Mouse (Mus musculus) forebrain, embryonic 11.5 days (tissue): ENCODE measurements at regions not wholly inside any gene's neighbourhood (a gene's known extent, or its start where the extent isn't known, plus 50 kb on each side); places are given as distances from the start of the nearest gene placed in this dataset.

ENCODE experiments used
- ATAC-seq: fragments of 200-750 bp; cut with Nextera tagmentation; replicated peaks from 2 replicates; pipeline ENCODE4 v1.8.0; 2017; ENCODE audit warnings: moderate TSS enrichment; ENCODE audit not compliant: low FRiP score
- DNase-seq: peaks from one replicate; pipeline ENCODE4 v3.0.0-alpha.2; 2017; ENCODE audit warnings: low spot score
- H3K27ac ChIP-seq: fragments of 300-500 bp; sonication (generic); 2 replicates; pipeline ENCODE4 v1.5.1; 2014; ENCODE audit warnings: low read depth, low read length
- H3K27me3 ChIP-seq: fragments of 300-500 bp; sonication (generic); 2 replicates; pipeline ENCODE4 v1.6.1; 2014; ENCODE audit warnings: mild to moderate bottlenecking, low read length, mixed read lengths; ENCODE audit not compliant: control insufficient read depth, insufficient read depth
- H3K36me3 ChIP-seq: fragments of 300-500 bp; sonication (generic); 2 replicates; pipeline ENCODE4 v1.6.1; 2014; ENCODE audit warnings: mild to moderate bottlenecking, low read length, moderate library complexity, mixed read lengths; ENCODE audit not compliant: control insufficient read depth, insufficient read depth
- H3K4me1 ChIP-seq: fragments of 300-500 bp; sonication (generic); replicated peaks from 2 replicates; pipeline ENCODE4 v1.6.1; 2014; ENCODE audit warnings: low read length, mixed read lengths; ENCODE audit not compliant: control insufficient read depth, insufficient read depth
- H3K4me2 ChIP-seq: fragments of 300-500 bp; sonication (generic); 2 replicates; pipeline ENCODE4 v1.6.1; 2014; ENCODE audit warnings: low read depth, mild to moderate bottlenecking, low read length, moderate library complexity, mixed read lengths; ENCODE audit not compliant: severe bottlenecking
- H3K4me3 ChIP-seq: fragments of 300-500 bp; sonication (generic); 2 replicates; pipeline ENCODE4 v1.5.1; 2014; ENCODE audit warnings: low read depth, low read length
- H3K9ac ChIP-seq: fragments of 300-500 bp; sonication (generic); 2 replicates; pipeline ENCODE4 v1.6.1; 2014; ENCODE audit warnings: low read length
- H3K9me3 ChIP-seq: fragments of 300-500 bp; sonication (generic); 2 replicates; pipeline ENCODE4 v1.6.1; 2016; ENCODE audit warnings: low read length, mixed read lengths; ENCODE audit not compliant: control insufficient read depth
- WGBS: fragments of 180-500 bp; shearing (Covaris S2); extraction: QIAGEN DNeasy Blood & Tissue Kit; methylation state at CpG from one replicate; pipeline ENCODE4 v1.1.7; 2014; 5-methylcytosine and 5-hydroxymethylcytosine counted together

DNA sequence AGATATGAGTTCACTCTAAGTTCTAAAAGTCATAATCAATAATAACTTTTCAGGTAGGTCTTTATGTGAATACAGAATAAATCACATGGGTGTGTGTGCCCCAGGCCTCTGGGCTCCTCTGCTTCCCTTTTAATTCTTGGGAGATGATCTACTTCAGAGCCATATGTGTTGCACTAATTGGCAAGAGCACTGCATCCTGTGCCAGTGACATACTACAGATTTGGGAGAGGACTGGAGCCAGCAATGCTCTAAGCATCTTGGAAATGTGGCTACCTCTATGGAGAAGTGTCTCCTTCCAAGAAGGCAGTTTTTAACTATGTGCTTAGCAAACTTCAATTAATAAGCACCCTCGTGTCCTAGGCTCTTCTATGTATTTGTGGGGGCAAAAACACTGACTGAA, 416.6 kb downstream of the Brinp2 start:
- Histone ChIP-seq H3K4me3 (no peak overlapping the region), H3K9me3 (no peaks in the 10 kb centered on the region), H3K27ac (no peak overlapping the region), H3K4me2 (no peak overlapping the region), H3K36me3 (no peaks in the 10 kb centered on the region), H3K27me3 (no peaks in the 10 kb centered on the region), H3K9ac (no peak overlapping the region), H3K4me1 (no peaks in the 10 kb centered on the region; the same call in 1 of the 2 replicates)
- WGBS: 86% methylated on average over 1 of the region's 1 CpGs
- ATAC-seq (no peak; the same call in 1 of the 2 replicates), DNase-seq (no peak)

DNA sequence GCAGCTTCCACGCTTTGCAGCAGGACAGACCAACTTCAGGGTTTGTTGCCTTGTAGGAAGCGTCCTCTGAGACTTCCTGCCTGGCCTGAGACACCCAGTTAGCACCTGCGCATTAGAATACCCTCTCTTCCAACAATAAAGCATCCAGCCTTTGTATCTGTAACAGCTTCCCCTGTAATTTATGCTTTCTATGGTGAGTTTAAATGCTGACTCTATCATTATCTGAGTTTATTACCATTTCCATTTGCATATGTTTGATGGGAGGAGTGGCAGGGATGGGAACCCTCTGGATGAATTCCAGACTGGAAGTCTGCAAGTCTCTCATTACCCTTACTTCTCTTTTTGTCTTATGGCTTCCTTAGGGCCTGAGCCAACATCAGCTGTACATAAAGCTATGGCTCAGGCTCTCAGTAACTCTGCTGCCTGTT, 415.8 kb downstream of the Brinp2 start:
- no peak for ATAC-seq
- DNase-seq: no peak
- Histone ChIP-seq H3K36me3 (no peaks in the 10 kb centered on the region), H3K4me2 (no peak overlapping the region), H3K27me3 (no peaks in the 10 kb centered on the region), H3K9ac (no peak overlapping the region), H3K9me3 (no peaks in the 10 kb centered on the region), H3K4me3 (no peak overlapping the region), H3K4me1 (no peaks in the 10 kb centered on the region; the same call in 1 of the 2 replicates), H3K27ac (peak overlapping the region; percentile 57; the same call in 1 of the 2 replicates)
- WGBS: 60% methylated on average over 3 of the region's 3 CpGs

DNA sequence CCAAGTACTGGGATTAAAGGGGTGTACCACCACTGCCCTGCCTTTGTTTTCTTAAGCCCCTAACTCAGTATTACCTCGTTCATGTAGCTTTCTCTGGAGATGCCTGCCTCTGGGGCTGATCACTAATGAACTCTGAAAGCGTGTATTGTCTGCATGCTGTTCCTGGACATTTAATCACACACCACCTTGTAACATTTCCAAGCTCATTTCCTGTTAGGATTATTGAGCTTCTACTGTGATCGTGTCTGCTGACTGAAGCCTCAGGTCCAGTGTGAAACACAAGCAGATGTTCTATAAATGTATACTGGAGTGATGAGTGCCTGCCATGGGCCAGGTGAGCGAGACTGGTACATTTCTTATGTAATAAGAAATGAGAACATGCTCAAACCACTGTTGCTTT, 398.6 kb downstream of the Brinp2 start:
- no peaks in the 10 kb centered on the region for H3K4me1 ChIP-seq
- H3K9me3 ChIP-seq: no peaks in the 10 kb centered on the region
- H3K36me3 ChIP-seq: no peaks in the 10 kb centered on the region
- no peak for DNase-seq
- ATAC-seq: no peak
- H3K4me3 ChIP-seq: no peak overlapping the region
- no peak overlapping the region for H3K27ac ChIP-seq
- no peaks in the 10 kb centered on the region for H3K27me3 ChIP-seq
- no peak overlapping the region for H3K9ac ChIP-seq
- no peak overlapping the region for H3K4me2 ChIP-seq
- WGBS: 54% methylated on average over 4 of the region's 4 CpGs

DNA sequence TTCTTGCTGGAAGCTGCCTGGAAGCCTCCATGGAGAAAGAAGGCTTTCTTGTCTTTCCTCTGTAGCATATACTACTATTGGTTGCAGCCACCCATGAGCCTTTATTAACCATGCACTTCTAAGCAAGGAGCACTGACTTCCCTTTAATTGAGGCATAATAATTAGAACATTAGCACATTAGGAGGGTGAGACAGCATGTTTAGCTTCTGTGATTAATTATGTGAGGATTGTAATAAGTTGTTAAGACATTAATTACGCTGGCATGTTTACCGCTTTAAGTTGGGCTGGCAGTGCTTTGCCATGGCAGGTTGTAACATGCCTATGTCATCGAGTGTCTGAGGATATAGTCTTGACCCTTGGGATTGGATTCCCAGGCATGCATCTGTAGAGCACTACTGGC, 391.7 kb downstream of the Brinp2 start:
- Histone ChIP-seq H3K9me3 (no peaks in the 10 kb centered on the region), H3K4me1 (peaks cover 4% of the 10 kb centered on the region; the same call in 1 of the 2 replicates), H3K27me3 (no peaks in the 10 kb centered on the region), H3K4me3 (no peak overlapping the region), H3K4me2 (no peak overlapping the region), H3K27ac (no peak overlapping the region), H3K9ac (no peak overlapping the region), H3K36me3 (no peaks in the 10 kb centered on the region)
- WGBS: 91% methylated on average over 3 of the region's 3 CpGs
- DNase-seq: no peak
- no peak for ATAC-seq

DNA sequence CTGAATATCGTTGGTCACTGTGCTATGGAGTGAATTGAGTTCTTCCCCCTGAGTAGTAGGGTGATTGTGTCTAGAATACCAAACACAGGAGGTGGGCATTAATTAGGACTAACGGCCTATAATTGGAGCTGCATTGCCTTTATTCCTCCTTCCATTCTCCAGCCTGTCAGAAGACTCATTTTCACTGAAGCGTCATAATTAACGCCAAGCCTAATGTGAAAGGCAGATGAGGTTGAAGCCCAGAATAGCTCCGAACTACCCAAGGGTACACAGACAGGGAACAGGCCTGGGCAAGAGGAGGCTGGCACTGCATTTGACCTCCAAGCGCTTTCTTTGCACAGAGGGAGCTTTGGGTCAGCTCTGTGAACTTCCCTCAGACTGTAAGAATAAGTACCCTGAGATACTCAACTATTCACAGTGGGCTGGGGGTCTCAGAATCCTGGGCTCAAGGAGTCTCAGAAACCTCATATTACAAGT, 386.5 kb downstream of the Brinp2 start:
- Histone ChIP-seq H3K4me2 (no peak overlapping the region), H3K27me3 (no peaks in the 10 kb centered on the region), H3K9me3 (no peaks in the 10 kb centered on the region), H3K9ac (no peak overlapping the region), H3K27ac (peak overlapping the region; percentile 58), H3K4me1 (peaks cover 6% of the 10 kb centered on the region; the same call in 1 of the 2 replicates), H3K4me3 (no peak overlapping the region), H3K36me3 (no peaks in the 10 kb centered on the region)
- peak; percentile 70 for DNase-seq
- peak; percentile 95 for ATAC-seq
- WGBS: 17% methylated on average over 6 of the region's 6 CpGs

DNA sequence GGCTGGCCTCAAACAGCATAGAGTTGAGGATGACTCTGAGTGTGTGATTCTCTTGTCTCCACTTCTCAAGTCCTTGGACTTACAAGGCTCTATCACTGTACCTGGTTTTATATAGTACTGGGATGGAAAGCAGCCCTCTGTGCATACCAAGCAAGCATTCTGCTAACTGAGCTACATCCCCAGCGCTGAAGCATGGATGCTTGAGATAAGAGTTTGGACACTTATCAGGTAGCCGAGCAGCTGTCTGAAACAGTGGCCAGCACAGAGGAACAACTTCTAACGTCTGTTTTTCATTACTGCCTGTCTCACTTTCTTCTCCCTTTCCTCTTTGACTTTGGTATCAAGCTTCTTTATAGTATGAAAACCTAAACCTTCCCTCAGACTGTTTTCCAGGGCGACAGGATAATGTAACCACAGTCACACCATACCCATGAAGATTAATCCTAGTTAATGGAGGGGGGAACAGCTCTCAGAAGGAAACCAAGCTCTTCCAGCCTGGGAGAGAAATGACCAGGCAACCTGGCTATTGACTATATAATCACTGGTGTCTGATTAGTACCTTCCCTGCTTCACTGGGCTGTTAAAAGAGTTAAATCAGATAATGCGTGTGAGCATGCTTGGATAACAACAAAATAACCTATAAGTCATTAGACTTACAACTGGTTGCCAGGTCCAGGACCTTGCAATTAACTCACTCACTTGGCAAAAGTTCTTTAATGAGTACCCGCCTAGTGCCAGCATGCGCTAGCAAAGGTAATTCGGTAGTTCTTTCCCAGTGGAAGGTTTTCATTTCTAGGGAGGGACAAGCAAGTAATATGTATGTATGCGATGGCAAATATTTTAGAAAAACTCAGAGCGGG, 382.5 kb downstream of the Brinp2 start:
- Histone ChIP-seq H3K4me1 (peaks cover 5% of the 10 kb centered on the region; the same call in 1 of the 2 replicates), H3K9ac (no peak overlapping the region), H3K4me2 (no peak overlapping the region), H3K9me3 (no peaks in the 10 kb centered on the region), H3K27ac (no peak overlapping the region), H3K4me3 (no peak overlapping the region), H3K27me3 (no peaks in the 10 kb centered on the region), H3K36me3 (no peaks in the 10 kb centered on the region)
- 80% methylated on average over 10 of the region's 10 CpGs for WGBS
- DNase-seq (no peak), ATAC-seq (no peak)

DNA sequence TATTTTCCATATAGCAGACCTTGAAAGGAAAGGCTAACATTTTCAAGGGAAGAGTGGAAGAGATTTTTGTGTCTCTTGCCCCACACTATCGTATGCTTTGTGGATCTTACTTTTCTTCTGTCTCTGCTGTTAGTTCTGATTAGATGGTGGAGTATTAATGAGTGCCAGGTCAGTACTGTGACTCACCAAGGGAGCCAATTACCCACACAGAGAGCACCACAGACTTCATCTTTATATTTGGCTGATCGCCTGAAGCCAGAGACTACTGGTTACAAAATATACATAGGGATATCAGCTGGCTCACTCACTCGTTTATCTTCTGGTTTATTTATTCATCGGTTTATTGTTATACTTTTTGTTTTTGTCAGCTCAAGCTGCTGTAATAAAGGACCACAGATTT, 381.5 kb downstream of the Brinp2 start:
- Histone ChIP-seq H3K9me3 (no peaks in the 10 kb centered on the region), H3K4me1 (peaks cover 2% of the 10 kb centered on the region; the same call in 1 of the 2 replicates), H3K4me3 (no peak overlapping the region), H3K27me3 (no peaks in the 10 kb centered on the region), H3K4me2 (no peak overlapping the region), H3K9ac (no peak overlapping the region), H3K27ac (no peak overlapping the region), H3K36me3 (no peaks in the 10 kb centered on the region)
- WGBS: 68% methylated on average over 4 of the region's 4 CpGs
- ATAC-seq (no peak), DNase-seq (no peak)

DNA sequence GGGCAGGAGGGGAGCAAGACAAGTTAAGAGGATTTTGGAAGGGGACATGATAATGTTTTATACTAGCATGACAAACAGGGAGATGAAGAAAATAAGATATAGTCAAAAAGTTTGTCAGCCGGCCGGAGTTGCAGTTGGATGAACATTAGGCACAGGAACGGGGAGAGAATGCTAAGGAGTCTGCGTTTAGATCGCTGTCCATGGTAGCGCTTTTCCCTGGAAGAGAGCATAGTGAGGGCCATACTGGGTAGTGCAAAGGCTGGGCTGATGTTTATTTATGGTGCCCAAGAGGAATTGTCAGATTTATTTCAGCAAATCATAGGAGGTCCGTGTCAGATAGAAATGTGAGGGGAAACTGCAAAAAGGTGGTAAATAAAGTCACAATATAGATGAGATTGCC, 337.0 kb downstream of the Brinp2 start:
- H3K27me3 ChIP-seq: no peaks in the 10 kb centered on the region
- H3K4me3 ChIP-seq: no peak overlapping the region
- no peak overlapping the region for H3K27ac ChIP-seq
- H3K9ac ChIP-seq: no peak overlapping the region
- no peak overlapping the region for H3K4me2 ChIP-seq
- peak; percentile 65 for DNase-seq
- ATAC-seq: no peak
- no peaks in the 10 kb centered on the region for H3K9me3 ChIP-seq
- WGBS: 33% methylated on average over 7 of the region's 7 CpGs
- no peaks in the 10 kb centered on the region for H3K4me1 ChIP-seq
- H3K36me3 ChIP-seq: no peaks in the 10 kb centered on the region

DNA sequence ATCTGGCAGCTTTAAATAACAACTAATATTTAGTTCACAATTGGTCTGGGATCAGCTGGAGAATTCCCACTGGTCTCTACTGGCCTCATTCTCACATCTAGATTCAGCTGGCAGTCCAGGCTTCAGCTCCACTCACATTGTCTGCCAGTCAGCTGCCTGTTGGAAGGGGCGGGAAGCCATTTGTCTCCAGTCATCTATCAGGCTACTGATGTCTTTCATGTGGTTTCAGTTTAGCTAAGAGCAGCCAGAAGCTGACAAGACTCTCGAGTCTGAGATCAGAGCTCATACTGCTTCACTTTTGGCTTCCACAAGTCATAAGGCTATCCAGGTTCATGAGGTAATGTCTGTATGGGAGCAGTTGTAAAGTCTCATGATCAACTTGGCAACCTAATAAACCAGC, 316.4 kb downstream of the Brinp2 start:
- Histone ChIP-seq H3K9ac (no peak overlapping the region), H3K4me3 (no peak overlapping the region), H3K4me2 (no peak overlapping the region), H3K9me3 (no peaks in the 10 kb centered on the region), H3K27me3 (no peaks in the 10 kb centered on the region), H3K4me1 (no peaks in the 10 kb centered on the region), H3K36me3 (no peaks in the 10 kb centered on the region), H3K27ac (no peak overlapping the region)
- WGBS: 75% methylated on average over 2 of the region's 2 CpGs
- no peak for ATAC-seq
- no peak for DNase-seq
